Mouse (Mus musculus): ENCODE data around the gene Smarcc1. TPM values are rescaled to one million over a fixed set of nuclear protein-coding genes. Genes with fewer than 3 reads are reported as not detected.

The Smarcc1 gene
- total and polyA plus RNA-seq, 3 experiments: 30.4 to 97.0 (median 41.3) TPM

DNA sequence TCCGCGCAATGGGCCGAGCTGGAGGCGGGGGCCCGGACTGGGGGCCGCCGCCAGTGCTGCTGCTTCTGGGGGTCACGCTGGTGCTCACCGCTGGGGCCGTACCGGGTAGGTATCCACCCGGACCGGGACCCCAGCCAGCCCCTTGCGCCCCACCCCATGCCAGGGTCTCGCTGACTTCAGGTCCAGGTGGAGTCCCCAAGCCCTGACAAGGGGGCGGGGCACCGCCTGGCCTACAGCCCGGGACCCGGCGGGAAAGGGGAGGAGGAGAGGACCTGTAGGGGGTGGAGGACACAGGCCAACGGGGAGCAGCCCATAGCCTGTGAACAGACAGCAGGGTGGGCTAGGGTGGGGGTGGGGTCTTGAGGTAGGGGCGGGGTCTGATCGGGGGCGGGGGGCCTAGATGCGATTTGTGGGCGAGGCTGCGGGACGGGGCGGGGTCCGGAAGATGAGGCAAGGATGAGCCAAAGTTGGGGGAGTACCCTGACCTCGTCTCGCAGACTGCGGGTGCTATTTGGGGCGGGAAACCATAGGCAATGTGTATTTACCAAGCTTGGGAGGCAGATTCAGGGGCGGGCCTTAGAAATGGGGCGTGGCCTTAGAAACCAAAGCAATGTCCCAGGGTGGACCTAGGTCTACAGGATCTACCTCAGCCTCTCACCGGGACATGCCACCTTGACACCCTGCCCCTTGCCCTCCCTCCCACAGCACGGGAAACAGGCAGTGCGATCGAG, 128.2 kb downstream of the Smarcc1 start:
- Histone ChIP-seq H3K9ac (ENCODE audit: insufficient read depth, low read depth) (no peak overlapping the region), H3K9me3 (replicated peaks; ENCODE audit: low read length) (peaks cover 8% of the 10 kb centered on the region), H3K27ac (ENCODE audit: insufficient read depth, low read depth) (no peak overlapping the region), H3K4me2 (ENCODE audit: insufficient read depth, low read depth, poor library complexity, severe bottlenecking) (no peak overlapping the region), H3K27me3 (replicated peaks) (no peaks in the 10 kb centered on the region), H3K4me1 (ENCODE audit: control insufficient read depth in 1 of 2, insufficient read depth in 2 of 2) (peaks cover 0 to 6% of the 10 kb centered on the region in 2 experiments; a peak in 2 of 4 replicates), H3K4me3 (replicated peaks in 1 of 3; ENCODE audit: low read depth in 2 of 3, low read length in 2 of 3, poor library complexity in 1 of 3) (no peak overlapping the region), H3K36me3 (replicated peaks in 1 of 2; ENCODE audit: control insufficient read depth in 1 of 2, insufficient read depth in 1 of 2, low read length in 1 of 2) (peaks cover 12 to 60% of the 10 kb centered on the region in 2 experiments), H3K79me2 (replicated peaks; ENCODE audit: control insufficient read depth, extremely low read depth, insufficient read depth, poor library complexity, severe bottlenecking) (no peaks in the 10 kb centered on the region)
- DNase-seq (ENCODE audit: extremely low read depth): no peak
- TF ChIP-seq HCFC1 (IDR thresholded peaks at IDR 0.05; ENCODE audit: low read depth, low read length) (no peak), ZC3H11A (IDR thresholded peaks at IDR 0.05; ENCODE audit: low read depth, low read length) (no peak), TCF12 (IDR thresholded peaks at IDR 0.05; ENCODE audit: low read depth, low read length) (no peak), JUN (IDR thresholded peaks at IDR 0.05; ENCODE audit: insufficient read depth, low read depth, low read length) (no peak), MXI1 (IDR thresholded peaks at IDR 0.05; ENCODE audit: low read depth, low read length) (no peak), CHD2 (IDR thresholded peaks at IDR 0.05; ENCODE audit: low read length) (no peak), NELFE (IDR thresholded peaks at IDR 0.05; ENCODE audit: low read depth, low read length) (no peak), ZKSCAN1 (IDR thresholded peaks at IDR 0.05; ENCODE audit: borderline replicate concordance, low read depth, low read length) (no peak), NRF1 (IDR thresholded peaks at IDR 0.05; ENCODE audit: low read depth, low read length) (no peak), IRF4 (IDR thresholded peaks at IDR 0.05; ENCODE audit: low read depth, low read length) (no peak), RCOR1 (conservative IDR thresholded peaks at IDR 0.05; ENCODE audit: low read depth, low read length) (no peak), ELF1 (IDR thresholded peaks at IDR 0.05; ENCODE audit: low read depth, low read length) (no peak), POLR2A (IDR thresholded peaks at IDR 0.05; ENCODE audit: low read depth, low read length) (no peak)
- in situ Hi-C loops (cut with MboI; ENCODE audit: low pct_ligation_motif_present, low pct_unique_long_range_greater_than_20kb, low sequenced_read_pairs) (no loop called here), dilution Hi-C loops (cut with MboI; ENCODE audit: extremely low pct_ligation_motif_present, extremely low pct_unique_long_range_greater_than_20kb, low sequenced_read_pairs) (no loop called here)

DNA sequence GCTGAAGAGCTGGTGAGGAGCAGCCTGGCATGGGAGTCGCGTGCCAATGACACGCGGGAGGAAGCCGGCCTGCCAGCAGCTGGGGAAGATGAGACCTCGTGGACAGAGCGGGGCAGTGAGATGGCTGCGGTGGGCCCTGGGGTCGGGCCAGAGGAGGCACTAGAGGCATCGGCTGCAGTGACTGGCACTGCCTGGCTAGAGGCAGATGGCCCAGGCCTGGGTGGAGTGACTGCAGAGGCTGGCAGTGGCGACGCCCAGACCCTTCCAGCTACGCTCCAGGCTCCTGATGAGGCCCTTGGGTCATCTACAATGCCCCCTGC, 128.8 kb downstream of the Smarcc1 start:
- no peak for TF ChIP-seq SMC3 (IDR thresholded peaks at IDR 0.05; ENCODE audit: low read depth, low read length)
- no peak for TF ChIP-seq RAD21 (IDR thresholded peaks at IDR 0.05; ENCODE audit: low read depth, low read length)
- TF ChIP-seq ETS1 (conservative IDR thresholded peaks at IDR 0.05; ENCODE audit: low read depth, low read length): no peak
- no peak for TF ChIP-seq ZNF384 (IDR thresholded peaks at IDR 0.05; ENCODE audit: low read depth, low read length)
- TF ChIP-seq PAX5 (IDR thresholded peaks at IDR 0.05; ENCODE audit: low read length): no peak
- in situ Hi-C loops (cut with MboI; ENCODE audit: low pct_ligation_motif_present, low pct_unique_long_range_greater_than_20kb, low sequenced_read_pairs): no loop called here
- Histone ChIP-seq H3K4me3 (replicated peaks in 1 of 3; ENCODE audit: low read depth in 2 of 3, low read length in 2 of 3, poor library complexity in 1 of 3) (no peak overlapping the region), H3K27me3 (replicated peaks) (no peaks in the 10 kb centered on the region), H3K4me1 (ENCODE audit: control insufficient read depth in 1 of 2, insufficient read depth in 2 of 2) (peaks cover 0 to 6% of the 10 kb centered on the region in 2 experiments; a peak in 2 of 4 replicates), H3K4me2 (ENCODE audit: insufficient read depth, low read depth, poor library complexity, severe bottlenecking) (no peak overlapping the region), H3K9ac (ENCODE audit: insufficient read depth, low read depth) (no peak overlapping the region), H3K27ac (ENCODE audit: insufficient read depth, low read depth) (no peak overlapping the region), H3K9me3 (replicated peaks; ENCODE audit: low read length) (peaks cover 8% of the 10 kb centered on the region), H3K79me2 (replicated peaks; ENCODE audit: control insufficient read depth, extremely low read depth, insufficient read depth, poor library complexity, severe bottlenecking) (no peaks in the 10 kb centered on the region), H3K36me3 (replicated peaks in 1 of 2; ENCODE audit: control insufficient read depth in 1 of 2, insufficient read depth in 1 of 2, low read length in 1 of 2) (peaks cover 12 to 55% of the 10 kb centered on the region in 2 experiments)
- dilution Hi-C loops (cut with MboI; ENCODE audit: extremely low pct_ligation_motif_present, extremely low pct_unique_long_range_greater_than_20kb, low sequenced_read_pairs): no loop called here
- DNase-seq (ENCODE audit: extremely low read depth): no peak
